ENCODE assay signal across 9 mouse cellular contexts in the genomic region with DNA sequence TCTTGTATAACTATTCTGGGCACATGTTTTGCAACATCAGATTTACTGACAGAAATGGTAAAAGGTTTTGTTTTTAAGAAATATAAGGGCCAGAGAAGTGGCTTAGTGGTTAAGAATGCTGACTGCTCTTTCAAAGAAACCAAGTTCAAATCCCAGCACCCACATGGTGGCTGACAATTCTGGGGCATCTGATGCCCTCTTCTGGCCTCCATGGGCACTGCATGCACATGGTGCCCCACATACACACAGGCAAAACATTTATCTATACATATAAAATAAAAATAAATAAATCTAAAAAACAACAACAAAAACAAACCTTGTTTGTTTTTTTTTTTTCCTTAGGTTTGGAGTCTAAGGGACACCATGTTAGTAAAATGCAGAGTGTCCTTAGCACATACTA. TPM values are rescaled to one million over a fixed set of nuclear protein-coding genes. Genes with fewer than 3 reads are reported as not detected.
DNase-seq lines count a peak whose midpoint lies in the region; TF ChIP-seq lines count a peak whose summit lies in the region.
"Had no signal": no experiment of that assay in that cellular context is flagged by ENCODE, and none has a peak within 500 bp of the region (broad histone marks: within the 10 kb centered on the region; RNA-seq: fewer than 3 reads in every experiment).

No protein-coding gene starts in this region.

- peak; percentile 62 for TF ChIP-seq CTCF in lung, adult 2 months (IDR thresholded peaks at IDR 0.05; ENCODE audit: insufficient read depth, low read length)
- TF ChIP-seq CTCF in brain, embryonic 14.5 days (IDR thresholded peaks at IDR 0.05; ENCODE audit: borderline replicate concordance, extremely low read depth, insufficient read depth, insufficient read length), result peak; percentile 51; the same call in 1 of the 2 replicates

- no peaks in the 10 kb centered on the region; the same call in 1 of the 2 replicates for H3K4me1 ChIP-seq in lung, adult 2 months (ENCODE audit: control insufficient read depth, insufficient read depth, low read length)

- DNase-seq in cerebellum, postnatal 14 days, result peak; percentile 44 to 54
- no peak for DNase-seq in cerebellum, adult 9-10 months
- no peak for DNase-seq in lung, adult 2 months
- DNase-seq in lung, adult 18-20 months, result no peak
- no peak for DNase-seq in brain, embryonic 14.5 days (ENCODE audit: low read depth)
- peak; percentile 20 to 53 for DNase-seq in spleen, postnatal 10 days (ENCODE audit: low spot score in 2 of 2)
- DNase-seq in Muller cell, postnatal 12 days (ENCODE audit: inconsistent ontology term), result no peak
- DNase-seq in cerebellum, adult 8-10 months, result no peak

- TF ChIP-seq POLR2A in lung, adult 2 months (IDR thresholded peaks at IDR 0.05; ENCODE audit: borderline replicate concordance, extremely low read depth, low read depth, low read length), result no peak
- no peak for TF ChIP-seq POLR2A in brain, embryonic 14.5 days (IDR thresholded peaks at IDR 0.05; ENCODE audit: borderline replicate concordance, extremely low read depth, insufficient read depth, insufficient read length, poor library complexity, severe bottlenecking)

- no peak overlapping the region for H3K4me3 ChIP-seq in lung, adult 2 months (replicated peaks; ENCODE audit: extremely low read depth, low read depth, low read length)
- H3K4me3 ChIP-seq: stomach, embryonic 15.5 days had no signal

RNA-seq across cellular contexts. Expression of gene Myh10, which starts 32.8 kb away (rescaled TPM):
- polyA plus RNA-seq in lung, adult 2 months (2012; rRNA removed), result 103 and 123 TPM in 2 replicates
- polyA plus RNA-seq in brain, embryonic 14.5 days (2012; rRNA removed), result 141 and 189 TPM in 2 replicates

Comparison
In these comparisons a context has a peak if more than half of its experiments do, and no peak if none do; other contexts are left out.
1. DNase-seq: peak in cerebellum, postnatal 14 days (2 of 2) and spleen, postnatal 10 days (2 of 2); none in cerebellum, adult 9-10 months (single experiment), lung, adult 2 months (single experiment), lung, adult 18-20 months (0 of 2), brain, embryonic 14.5 days (single experiment), Muller cell, postnatal 12 days (single experiment) and cerebellum, adult 8-10 months (single experiment).